Mouse (Mus musculus): ENCODE results near the gene Atp5g1. TPM values are rescaled to one million over a fixed set of nuclear protein-coding genes. Genes with fewer than 3 reads are reported as not detected.

Gene Atp5g1
- polyA plus RNA-seq, 1 experiment from 2014 or later, result 1,068 TPM

- no peak for ATAC-seq (ENCODE audit: low read depth)
- WGBS, result 91% methylated on average over 4 of the region's 4 CpGs
- H3K36me3 ChIP-seq (ENCODE audit: control insufficient read depth, insufficient read depth, low read length), result peaks cover 49% of the 10 kb centered on the region
Observed at GRCm38 (mm10) chr11:96058309-96058708, 17.2 kb downstream of the Atp5g1 start.

GRCm38 (mm10) chr11:96050854-96051253 lies 24.6 kb downstream of the Atp5g1 start:
- Histone ChIP-seq H3K27me3 (ENCODE audit: control insufficient read depth, insufficient read depth, low read length) (no peaks in the 10 kb centered on the region), H3K27ac (ENCODE audit: low read depth, low read length) (no peak overlapping the region), H3K4me3 (ENCODE audit: low read depth, low read length) (no peak overlapping the region), H3K9ac (replicated peaks; ENCODE audit: low read depth, low read length) (no peak overlapping the region), H3K4me2 (ENCODE audit: low read depth, low read length) (no peak overlapping the region), H3K36me3 (ENCODE audit: control insufficient read depth, insufficient read depth, low read length) (peaks cover 56% of the 10 kb centered on the region), H3K4me1 (ENCODE audit: control insufficient read depth, insufficient read depth, low read length) (no peaks in the 10 kb centered on the region), H3K9me3 (ENCODE audit: control insufficient read depth, low read length) (no peaks in the 10 kb centered on the region)
- no peak for ATAC-seq (ENCODE audit: low read depth)
- 92% methylated on average over 3 of the region's 3 CpGs for WGBS

More at GRCm38 (mm10) chr11:96058309-96058708, 17.2 kb downstream of the Atp5g1 start:
- Histone ChIP-seq H3K27ac (ENCODE audit: low read depth, low read length) (no peak overlapping the region), H3K9ac (replicated peaks; ENCODE audit: low read depth, low read length) (no peak overlapping the region), H3K4me2 (ENCODE audit: low read depth, low read length) (no peak overlapping the region), H3K9me3 (ENCODE audit: control insufficient read depth, low read length) (no peaks in the 10 kb centered on the region), H3K4me3 (ENCODE audit: low read depth, low read length) (no peak overlapping the region), H3K27me3 (ENCODE audit: control insufficient read depth, insufficient read depth, low read length) (no peaks in the 10 kb centered on the region), H3K4me1 (ENCODE audit: control insufficient read depth, insufficient read depth, low read length) (peaks cover 6% of the 10 kb centered on the region; the same call in 1 of the 2 replicates)

- no peaks in the 10 kb centered on the region for H3K27me3 ChIP-seq (ENCODE audit: control insufficient read depth, insufficient read depth, low read length)
- no peak overlapping the region for H3K27ac ChIP-seq (ENCODE audit: low read depth, low read length)
- H3K4me2 ChIP-seq (ENCODE audit: low read depth, low read length), result no peak overlapping the region
- WGBS, result 85% methylated on average over 4 of the region's 4 CpGs
- no peak overlapping the region for H3K4me3 ChIP-seq (ENCODE audit: low read depth, low read length)
- no peak overlapping the region for H3K9ac ChIP-seq (replicated peaks; ENCODE audit: low read depth, low read length)
- ATAC-seq (ENCODE audit: low read depth), result no peak
- peaks cover 52% of the 10 kb centered on the region for H3K36me3 ChIP-seq (ENCODE audit: control insufficient read depth, insufficient read depth, low read length)
- no peaks in the 10 kb centered on the region for H3K9me3 ChIP-seq (ENCODE audit: control insufficient read depth, low read length)
- H3K4me1 ChIP-seq (ENCODE audit: control insufficient read depth, insufficient read depth, low read length), result no peaks in the 10 kb centered on the region
Observed at GRCm38 (mm10) chr11:96049939-96050338, 25.5 kb downstream of the Atp5g1 start.

DNA sequence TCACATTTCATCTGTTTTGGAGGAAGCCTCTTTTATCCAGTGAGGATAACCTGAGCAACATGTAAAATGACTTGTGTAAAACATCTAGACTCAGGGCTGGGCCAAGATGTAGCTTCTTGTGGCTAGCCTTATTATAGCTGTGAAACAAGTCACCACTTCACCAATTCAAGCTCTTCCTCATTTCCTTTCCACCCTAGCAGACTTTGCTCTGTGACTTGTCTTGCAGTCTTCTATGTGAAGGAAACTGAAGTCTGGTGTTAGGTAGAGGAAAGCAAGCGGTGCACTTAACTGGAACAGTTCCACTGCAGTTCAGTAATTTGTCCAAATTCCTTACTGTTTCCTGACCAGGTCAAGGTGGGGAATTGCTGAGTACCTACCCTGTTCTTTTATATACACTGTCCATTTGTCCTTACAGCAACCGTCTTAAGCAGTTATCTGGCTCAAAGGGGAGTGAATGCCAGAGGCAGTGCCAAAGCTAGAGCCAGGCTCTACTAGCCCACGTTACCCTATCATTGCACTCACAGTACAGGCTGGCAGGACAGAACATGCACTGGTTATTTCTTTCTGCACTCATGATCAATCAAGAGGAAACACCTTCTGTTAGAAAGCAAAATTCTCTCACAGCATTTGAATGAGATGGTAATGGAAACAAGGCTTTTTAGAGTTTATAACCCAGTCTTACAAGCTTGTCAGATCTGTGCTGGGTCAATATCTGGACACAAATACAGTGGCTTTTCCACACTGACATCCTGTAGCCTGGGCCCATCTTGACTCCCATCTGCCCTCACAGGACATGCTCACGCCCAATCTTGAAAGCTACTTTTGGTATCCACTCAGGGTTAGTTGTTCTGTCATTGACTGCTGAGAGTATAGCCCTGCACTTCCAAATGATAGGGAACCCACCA lies 27.7 kb downstream of the Atp5g1 start:
- no peak for ATAC-seq (ENCODE audit: low read depth)

GRCm38 (mm10) chr11:96046793-96047192 lies 28.7 kb downstream of the Atp5g1 start:
- no peak for ATAC-seq (ENCODE audit: low read depth)
- no peak overlapping the region for H3K9ac ChIP-seq (replicated peaks; ENCODE audit: low read depth, low read length)
- WGBS, result 89% methylated on average over 2 of the region's 2 CpGs
- no peaks in the 10 kb centered on the region for H3K4me1 ChIP-seq (ENCODE audit: control insufficient read depth, insufficient read depth, low read length)
- H3K4me3 ChIP-seq (ENCODE audit: low read depth, low read length), result no peak overlapping the region
- H3K27me3 ChIP-seq (ENCODE audit: control insufficient read depth, insufficient read depth, low read length), result no peaks in the 10 kb centered on the region
- no peaks in the 10 kb centered on the region for H3K9me3 ChIP-seq (ENCODE audit: control insufficient read depth, low read length)
- H3K4me2 ChIP-seq (ENCODE audit: low read depth, low read length), result no peak overlapping the region
- no peak overlapping the region for H3K27ac ChIP-seq (ENCODE audit: low read depth, low read length)
- H3K36me3 ChIP-seq (ENCODE audit: control insufficient read depth, insufficient read depth, low read length), result peaks cover 45% of the 10 kb centered on the region

More for the DNA sequence above, 27.7 kb downstream of the Atp5g1 start:
- Histone ChIP-seq H3K27ac (ENCODE audit: low read depth, low read length) (no peak overlapping the region), H3K4me1 (ENCODE audit: control insufficient read depth, insufficient read depth, low read length) (no peaks in the 10 kb centered on the region), H3K9ac (replicated peaks; ENCODE audit: low read depth, low read length) (no peak overlapping the region), H3K4me3 (ENCODE audit: low read depth, low read length) (no peak overlapping the region), H3K9me3 (ENCODE audit: control insufficient read depth, low read length) (no peaks in the 10 kb centered on the region), H3K4me2 (ENCODE audit: low read depth, low read length) (no peak overlapping the region), H3K27me3 (ENCODE audit: control insufficient read depth, insufficient read depth, low read length) (no peaks in the 10 kb centered on the region), H3K36me3 (ENCODE audit: control insufficient read depth, insufficient read depth, low read length) (peaks cover 40% of the 10 kb centered on the region)
- WGBS, result 92% methylated on average over 4 of the region's 4 CpGs

DNA sequence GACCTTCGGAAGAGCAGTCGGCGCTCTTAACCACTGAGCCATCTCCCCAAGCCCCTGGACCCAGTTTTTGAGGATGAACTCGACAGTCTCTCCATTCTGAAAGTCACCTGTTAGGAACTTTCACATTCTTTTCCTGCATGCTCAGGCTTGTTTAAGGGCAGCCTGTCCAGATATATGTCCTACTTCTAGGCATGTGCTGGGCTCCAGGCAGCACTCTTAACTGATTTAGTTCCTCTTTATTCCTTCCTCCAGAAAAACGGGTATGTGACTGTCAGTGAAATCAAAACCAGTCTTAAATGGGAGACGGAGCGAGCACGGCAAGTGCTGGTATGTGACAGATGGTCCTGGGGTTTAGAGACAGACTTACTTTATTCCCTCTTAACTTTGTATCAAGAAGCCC lies 29.4 kb downstream of the Atp5g1 start:
- Histone ChIP-seq H3K27me3 (ENCODE audit: control insufficient read depth, insufficient read depth, low read length) (no peaks in the 10 kb centered on the region), H3K4me1 (ENCODE audit: control insufficient read depth, insufficient read depth, low read length) (no peaks in the 10 kb centered on the region), H3K9me3 (ENCODE audit: control insufficient read depth, low read length) (no peaks in the 10 kb centered on the region), H3K4me3 (ENCODE audit: low read depth, low read length) (no peak overlapping the region), H3K4me2 (ENCODE audit: low read depth, low read length) (no peak overlapping the region), H3K27ac (ENCODE audit: low read depth, low read length) (no peak overlapping the region), H3K36me3 (ENCODE audit: control insufficient read depth, insufficient read depth, low read length) (peaks cover 44% of the 10 kb centered on the region), H3K9ac (replicated peaks; ENCODE audit: low read depth, low read length) (no peak overlapping the region)
- 86% methylated on average over 8 of the region's 8 CpGs for WGBS
- ATAC-seq (ENCODE audit: low read depth), result no peak

DNA sequence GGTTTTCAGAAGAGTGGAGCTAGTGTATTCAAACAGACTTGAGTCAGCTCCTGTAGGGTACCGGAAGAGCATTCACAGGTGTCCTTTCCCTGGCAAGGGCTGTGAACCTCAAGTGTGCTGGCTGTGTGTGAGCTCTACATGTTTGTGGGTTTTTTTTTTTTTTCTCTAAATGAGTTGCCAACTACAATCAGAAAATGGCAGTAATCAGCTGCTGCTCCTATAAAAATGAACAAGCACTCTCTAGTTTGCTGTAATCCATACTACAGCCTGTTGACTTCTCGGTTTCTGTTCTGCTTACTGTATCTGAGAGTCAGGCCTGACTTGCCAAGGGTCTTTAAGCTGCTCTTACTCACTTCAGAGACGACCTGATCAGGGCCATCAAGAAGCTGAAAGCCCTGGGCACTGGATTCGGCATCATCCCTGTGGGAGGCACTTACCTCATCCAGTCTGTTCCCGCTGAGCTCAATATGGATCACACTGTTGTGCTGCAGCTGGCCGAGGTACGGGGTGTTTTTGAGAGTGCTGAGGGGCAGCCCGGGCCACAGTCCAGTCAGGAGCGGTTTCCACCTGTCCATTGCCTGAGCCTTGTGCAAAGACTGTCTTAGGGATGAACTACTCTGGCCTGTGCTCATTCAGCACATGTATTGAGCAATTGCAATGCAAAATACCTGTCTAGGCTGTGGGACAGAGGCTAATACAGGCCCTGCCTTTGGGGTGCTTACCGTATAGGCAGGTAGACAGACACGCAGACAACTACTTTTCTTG lies 30.5 kb downstream of the Atp5g1 start:
- Histone ChIP-seq H3K36me3 (ENCODE audit: control insufficient read depth, insufficient read depth, low read length) (peaks cover 33% of the 10 kb centered on the region), H3K4me1 (ENCODE audit: control insufficient read depth, insufficient read depth, low read length) (no peaks in the 10 kb centered on the region), H3K9me3 (ENCODE audit: control insufficient read depth, low read length) (no peaks in the 10 kb centered on the region), H3K4me3 (ENCODE audit: low read depth, low read length) (no peak overlapping the region), H3K4me2 (ENCODE audit: low read depth, low read length) (no peak overlapping the region), H3K27ac (ENCODE audit: low read depth, low read length) (no peak overlapping the region), H3K27me3 (ENCODE audit: control insufficient read depth, insufficient read depth, low read length) (no peaks in the 10 kb centered on the region), H3K9ac (replicated peaks; ENCODE audit: low read depth, low read length) (no peak overlapping the region)
- ATAC-seq (ENCODE audit: low read depth), result no peak
- WGBS, result 89% methylated on average over 11 of the region's 11 CpGs

- no peak overlapping the region for H3K9ac ChIP-seq (replicated peaks; ENCODE audit: low read depth, low read length)
- H3K9me3 ChIP-seq (ENCODE audit: control insufficient read depth, low read length), result no peaks in the 10 kb centered on the region
- 97% methylated on average over 1 of the region's 1 CpGs for WGBS
- H3K4me2 ChIP-seq (ENCODE audit: low read depth, low read length), result no peak overlapping the region
- H3K27me3 ChIP-seq (ENCODE audit: control insufficient read depth, insufficient read depth, low read length), result no peaks in the 10 kb centered on the region
- H3K27ac ChIP-seq (ENCODE audit: low read depth, low read length), result no peak overlapping the region
- H3K4me1 ChIP-seq (ENCODE audit: control insufficient read depth, insufficient read depth, low read length), result peaks cover 7% of the 10 kb centered on the region
- H3K4me3 ChIP-seq (ENCODE audit: low read depth, low read length), result no peak overlapping the region
- ATAC-seq (ENCODE audit: low read depth), result no peak
- peaks cover 13% of the 10 kb centered on the region for H3K36me3 ChIP-seq (ENCODE audit: control insufficient read depth, insufficient read depth, low read length)
Observed at GRCm38 (mm10) chr11:96038560-96038959, 36.9 kb downstream of the Atp5g1 start.

GRCm38 (mm10) chr11:96037499-96037898 lies 38.0 kb downstream of the Atp5g1 start:
- Histone ChIP-seq H3K4me2 (ENCODE audit: low read depth, low read length) (no peak overlapping the region), H3K9me3 (ENCODE audit: control insufficient read depth, low read length) (no peaks in the 10 kb centered on the region), H3K4me3 (ENCODE audit: low read depth, low read length) (no peak overlapping the region), H3K36me3 (ENCODE audit: control insufficient read depth, insufficient read depth, low read length) (peaks cover 13% of the 10 kb centered on the region), H3K27ac (ENCODE audit: low read depth, low read length) (no peak overlapping the region), H3K9ac (replicated peaks; ENCODE audit: low read depth, low read length) (no peak overlapping the region), H3K4me1 (ENCODE audit: control insufficient read depth, insufficient read depth, low read length) (peaks cover 7% of the 10 kb centered on the region), H3K27me3 (ENCODE audit: control insufficient read depth, insufficient read depth, low read length) (no peaks in the 10 kb centered on the region)
- ATAC-seq (ENCODE audit: low read depth), result no peak
- WGBS, result 98% methylated on average over 5 of the region's 5 CpGs
